Mouse (Mus musculus): ENCODE measurements around the gene Ints11. TPM values are rescaled to one million over a fixed set of nuclear protein-coding genes. Genes with fewer than 3 reads are reported as not detected.

Gene Ints11
- polyA plus RNA-seq, 1 experiment from 2014 or later = 78.6 TPM

DNA sequence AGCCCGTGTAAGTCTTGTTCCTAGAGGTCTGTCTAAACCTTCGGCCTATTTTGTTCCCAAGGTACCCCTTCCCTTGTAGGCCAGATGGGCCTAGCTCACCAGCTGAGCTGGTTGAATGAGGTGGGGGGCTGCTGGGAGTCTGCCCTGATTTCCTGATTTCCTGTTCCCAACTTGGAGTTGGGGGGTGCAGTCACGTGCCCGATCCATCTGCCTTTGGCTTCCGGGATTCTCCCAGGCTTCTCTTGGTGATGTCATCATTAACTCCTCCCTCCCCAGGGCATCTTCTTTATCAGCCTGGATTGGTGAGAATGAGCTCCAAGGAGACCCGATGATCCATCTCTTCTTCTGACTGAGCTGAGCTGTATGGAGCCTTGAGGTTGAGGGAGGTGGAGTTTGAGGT lies 25.9 kb downstream of the Ints11 start:
- ATAC-seq (ENCODE audit: low FRiP score, low read depth) = no peak
- H3K9ac ChIP-seq = peak overlapping the region; percentile 95; the same call in 1 of the 2 replicates
- H3K27me3 ChIP-seq = no peaks in the 10 kb centered on the region
- H3K4me3 ChIP-seq = peak overlapping the region; percentile 87
- WGBS = 19% methylated on average over 6 of the region's 6 CpGs
- peaks cover 38% of the 10 kb centered on the region for H3K36me3 ChIP-seq
- peaks cover 43% of the 10 kb centered on the region for H3K4me1 ChIP-seq (replicated peaks)
- peak overlapping the region; percentile 99 for H3K4me2 ChIP-seq
- no peaks in the 10 kb centered on the region for H3K9me3 ChIP-seq
- peak overlapping the region; percentile 52 for H3K27ac ChIP-seq (replicated peaks)

DNA sequence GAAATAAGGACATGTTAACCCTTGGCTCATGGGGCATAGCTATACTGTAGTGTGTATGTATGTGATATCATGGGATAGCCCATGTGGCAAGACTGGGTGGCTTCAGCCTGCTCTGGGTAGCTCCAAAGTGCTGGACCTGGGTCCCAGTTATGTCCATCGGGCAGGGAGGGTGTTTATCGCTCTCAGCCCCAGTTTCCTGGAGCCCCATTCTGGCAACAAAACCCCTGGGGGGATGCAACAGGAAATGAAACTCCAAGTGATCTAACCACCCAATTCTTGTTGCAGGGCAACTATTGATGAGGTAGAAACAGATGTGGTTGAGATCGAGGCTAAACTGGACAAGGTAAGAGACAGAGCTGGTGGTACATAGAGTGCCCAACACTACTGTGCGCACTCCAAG lies 26.5 kb downstream of the Ints11 start:
- peak overlapping the region; percentile 99 for H3K4me2 ChIP-seq
- H3K27ac ChIP-seq (replicated peaks) = no peak overlapping the region
- H3K27me3 ChIP-seq = no peaks in the 10 kb centered on the region
- ATAC-seq (ENCODE audit: low FRiP score, low read depth) = no peak
- no peak overlapping the region for H3K9ac ChIP-seq
- peaks cover 45% of the 10 kb centered on the region for H3K36me3 ChIP-seq
- H3K9me3 ChIP-seq = no peaks in the 10 kb centered on the region
- H3K4me1 ChIP-seq (replicated peaks) = peaks cover 37% of the 10 kb centered on the region
- H3K4me3 ChIP-seq = 0 out of 2 replicates have a peak overlapping the region, but pooled peaks have one; percentile 87
- 98% methylated on average over 4 of the region's 4 CpGs for WGBS

DNA sequence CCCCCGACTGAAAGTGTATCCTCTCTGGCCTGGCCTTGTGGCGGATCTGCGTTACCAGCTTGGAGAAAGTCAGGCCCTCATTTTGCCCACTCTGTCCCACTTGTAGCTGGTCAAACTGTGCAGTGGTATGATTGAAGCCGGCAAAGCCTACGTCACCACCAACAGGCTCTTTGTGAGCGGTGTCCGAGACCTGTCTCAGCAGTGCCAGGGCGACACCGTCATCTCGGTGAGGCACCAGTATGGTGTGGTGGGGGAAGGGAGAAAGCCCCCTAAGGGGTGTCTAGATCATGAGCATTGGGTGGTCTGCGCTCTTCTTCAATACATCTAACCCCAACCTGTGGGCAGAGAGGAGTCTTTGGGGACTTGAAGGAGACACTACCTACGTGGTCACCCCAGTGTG lies 27.1 kb downstream of the Ints11 start:
- H3K9me3 ChIP-seq = no peaks in the 10 kb centered on the region
- no peak overlapping the region for H3K4me3 ChIP-seq
- H3K4me1 ChIP-seq (replicated peaks) = peaks cover 34% of the 10 kb centered on the region
- peaks cover 51% of the 10 kb centered on the region for H3K36me3 ChIP-seq
- H3K27me3 ChIP-seq = no peaks in the 10 kb centered on the region
- WGBS = 97% methylated on average over 12 of the region's 12 CpGs
- no peak overlapping the region for H3K27ac ChIP-seq (replicated peaks)
- H3K4me2 ChIP-seq = no peak overlapping the region
- no peak overlapping the region for H3K9ac ChIP-seq
- ATAC-seq (ENCODE audit: low FRiP score, low read depth) = no peak

DNA sequence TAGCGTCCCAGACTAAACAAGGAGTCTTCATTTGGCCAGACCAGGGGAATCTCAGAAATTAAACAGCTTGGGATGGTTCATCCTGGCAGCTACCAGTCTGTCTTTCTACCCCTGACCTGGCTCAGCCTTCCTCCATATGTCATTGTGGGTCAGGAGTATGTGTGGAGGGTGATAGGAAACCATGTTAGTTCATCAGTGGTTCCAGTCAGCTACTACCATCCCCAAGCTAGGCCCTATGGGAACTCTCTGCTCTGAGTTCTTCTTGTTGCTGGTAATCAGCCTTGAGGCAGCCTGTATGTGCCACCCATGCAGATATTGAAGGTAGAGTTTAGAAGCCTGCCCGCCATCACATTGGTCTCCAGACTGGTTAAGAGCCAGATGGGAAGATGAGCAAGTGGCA lies 29.0 kb downstream of the Ints11 start:
- Histone ChIP-seq H3K27me3 (no peaks in the 10 kb centered on the region), H3K9me3 (no peaks in the 10 kb centered on the region), H3K36me3 (peaks cover 69% of the 10 kb centered on the region), H3K9ac (no peak overlapping the region), H3K27ac (replicated peaks) (no peak overlapping the region), H3K4me1 (replicated peaks) (peaks cover 28% of the 10 kb centered on the region), H3K4me3 (no peak overlapping the region), H3K4me2 (no peak overlapping the region)
- ATAC-seq (ENCODE audit: low FRiP score, low read depth) = no peak
- 91% methylated on average over 2 of the region's 2 CpGs for WGBS

DNA sequence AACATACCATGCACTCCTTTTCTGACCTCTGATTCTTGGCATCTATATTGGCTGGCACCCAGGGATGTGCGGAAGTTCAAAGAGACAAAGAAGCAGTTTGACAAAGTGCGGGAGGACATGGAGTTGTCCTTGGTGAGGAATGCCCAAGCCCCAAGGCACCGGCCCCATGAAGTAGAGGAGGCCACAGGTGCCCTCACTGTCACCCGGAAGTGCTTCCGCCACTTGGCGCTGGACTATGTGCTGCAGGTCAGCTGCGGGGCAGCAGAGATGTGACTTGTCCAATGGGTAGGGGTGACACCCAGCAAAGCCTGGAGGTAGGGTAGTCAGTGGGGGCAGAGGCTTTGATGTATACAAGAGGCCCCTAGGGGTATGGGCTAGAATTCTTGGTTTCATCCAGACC lies 30.0 kb downstream of the Ints11 start:
- WGBS = 93% methylated on average over 7 of the region's 7 CpGs
- Histone ChIP-seq H3K4me3 (no peak overlapping the region), H3K4me1 (replicated peaks) (peaks cover 17% of the 10 kb centered on the region), H3K9me3 (no peaks in the 10 kb centered on the region), H3K27ac (replicated peaks) (no peak overlapping the region), H3K9ac (no peak overlapping the region), H3K27me3 (no peaks in the 10 kb centered on the region), H3K4me2 (no peak overlapping the region), H3K36me3 (peaks cover 80% of the 10 kb centered on the region)
- no peak for ATAC-seq (ENCODE audit: low FRiP score, low read depth)

DNA sequence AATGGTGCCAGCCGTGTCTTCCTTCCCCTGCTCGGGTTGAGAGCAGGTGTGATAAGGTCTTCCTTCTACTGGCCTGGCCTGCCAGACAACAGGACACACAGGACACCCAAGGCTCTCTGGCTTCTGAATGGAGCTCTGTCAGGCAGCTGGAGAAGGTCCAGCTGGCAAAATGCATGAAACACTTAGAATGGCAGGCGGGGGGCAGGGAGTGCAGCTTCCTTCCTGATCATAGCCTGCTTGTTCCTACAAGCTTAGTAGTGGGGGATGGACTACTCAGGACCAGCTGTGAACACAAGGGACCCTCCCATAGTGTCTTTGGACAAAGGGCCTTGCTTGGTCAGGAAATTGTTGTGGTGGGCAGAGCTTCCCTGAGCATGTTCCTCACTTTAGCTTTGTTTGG lies 31.9 kb downstream of the Ints11 start:
- no peak overlapping the region for H3K4me2 ChIP-seq
- H3K36me3 ChIP-seq = peaks cover 93% of the 10 kb centered on the region
- H3K4me1 ChIP-seq (replicated peaks) = no peaks in the 10 kb centered on the region
- 77% methylated on average over 3 of the region's 3 CpGs for WGBS
- no peak overlapping the region for H3K4me3 ChIP-seq
- no peak overlapping the region for H3K27ac ChIP-seq (replicated peaks)
- H3K9me3 ChIP-seq = no peaks in the 10 kb centered on the region
- no peaks in the 10 kb centered on the region for H3K27me3 ChIP-seq
- peak; percentile 39; the same call in 1 of the 2 replicates for ATAC-seq (ENCODE audit: low FRiP score, low read depth)
- no peak overlapping the region for H3K9ac ChIP-seq

DNA sequence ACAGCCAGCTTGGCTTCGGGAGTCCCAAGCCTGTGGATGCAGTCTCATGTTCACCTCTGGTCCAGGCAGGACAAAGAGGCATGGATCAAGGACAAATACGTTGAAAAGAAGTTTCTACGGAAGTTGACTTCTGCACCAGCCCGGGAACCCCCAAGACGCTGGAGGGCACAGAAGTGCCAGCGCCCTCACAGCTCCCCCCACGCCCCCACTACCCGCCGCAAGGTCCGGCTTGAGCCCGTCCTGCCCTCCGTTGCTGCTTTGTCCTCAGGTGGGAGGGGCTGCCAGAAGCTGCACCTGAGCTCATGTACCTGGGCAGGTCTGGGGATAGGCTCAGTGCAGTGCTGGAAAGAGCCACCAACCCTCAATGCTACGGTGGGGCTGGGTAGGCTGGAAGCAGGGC lies 33.9 kb downstream of the Ints11 start:
- 96% methylated on average over 13 of the region's 13 CpGs for WGBS
- no peak for ATAC-seq (ENCODE audit: low FRiP score, low read depth)

DNA sequence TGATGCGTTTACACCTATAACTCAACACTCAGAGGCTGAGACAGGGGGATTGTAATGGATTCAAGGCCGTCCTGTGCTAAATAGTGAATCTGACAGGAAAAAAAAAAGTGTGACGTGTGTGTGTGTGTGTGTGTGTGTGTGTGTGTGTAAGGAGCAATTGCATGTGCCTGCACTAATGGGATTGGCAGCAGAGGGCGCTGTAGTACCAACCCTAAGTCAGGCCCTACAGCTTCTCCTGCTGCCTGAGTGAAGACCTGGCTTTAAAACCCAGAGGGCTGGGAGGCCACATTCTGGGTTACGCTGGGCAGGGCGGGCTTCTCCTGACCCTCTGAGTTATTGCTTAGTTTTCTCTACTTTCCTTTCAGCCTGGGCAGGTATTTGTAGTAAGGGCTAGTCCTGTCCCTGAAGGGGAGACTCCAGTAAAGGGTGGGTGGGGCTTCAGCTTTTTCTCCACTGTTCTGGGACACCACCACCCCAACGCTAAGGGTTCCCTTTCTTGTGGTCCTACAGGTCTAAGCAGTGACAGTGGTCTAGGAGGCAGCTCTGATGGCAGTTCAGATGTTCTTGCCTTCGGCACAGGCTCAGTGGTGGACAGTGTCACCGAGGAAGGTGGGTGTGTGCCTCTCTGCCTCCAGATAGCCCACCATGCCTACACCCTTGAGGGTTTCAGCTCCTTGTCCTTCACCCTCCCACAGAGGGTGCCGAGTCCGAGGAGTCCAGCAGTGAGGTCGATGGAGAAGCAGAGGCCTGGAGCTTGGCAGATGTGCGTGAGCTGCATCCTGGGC lies 35.2 kb downstream of the Ints11 start:
- no peaks in the 10 kb centered on the region for H3K27me3 ChIP-seq
- no peak overlapping the region for H3K4me2 ChIP-seq
- no peak overlapping the region for H3K4me3 ChIP-seq
- H3K36me3 ChIP-seq = peaks cover 77% of the 10 kb centered on the region
- H3K9me3 ChIP-seq = no peaks in the 10 kb centered on the region
- ATAC-seq (ENCODE audit: low FRiP score, low read depth) = no peak
- WGBS = 93% methylated on average over 13 of the region's 13 CpGs
- H3K4me1 ChIP-seq (replicated peaks) = no peaks in the 10 kb centered on the region
- no peak overlapping the region for H3K27ac ChIP-seq (replicated peaks)
- no peak overlapping the region for H3K9ac ChIP-seq

More for the DNA sequence above, 33.9 kb downstream of the Ints11 start:
- Histone ChIP-seq H3K27me3 (no peaks in the 10 kb centered on the region), H3K9ac (no peak overlapping the region), H3K36me3 (peaks cover 89% of the 10 kb centered on the region), H3K9me3 (no peaks in the 10 kb centered on the region), H3K4me3 (no peak overlapping the region), H3K27ac (replicated peaks) (no peak overlapping the region), H3K4me2 (no peak overlapping the region), H3K4me1 (replicated peaks) (no peaks in the 10 kb centered on the region)

DNA sequence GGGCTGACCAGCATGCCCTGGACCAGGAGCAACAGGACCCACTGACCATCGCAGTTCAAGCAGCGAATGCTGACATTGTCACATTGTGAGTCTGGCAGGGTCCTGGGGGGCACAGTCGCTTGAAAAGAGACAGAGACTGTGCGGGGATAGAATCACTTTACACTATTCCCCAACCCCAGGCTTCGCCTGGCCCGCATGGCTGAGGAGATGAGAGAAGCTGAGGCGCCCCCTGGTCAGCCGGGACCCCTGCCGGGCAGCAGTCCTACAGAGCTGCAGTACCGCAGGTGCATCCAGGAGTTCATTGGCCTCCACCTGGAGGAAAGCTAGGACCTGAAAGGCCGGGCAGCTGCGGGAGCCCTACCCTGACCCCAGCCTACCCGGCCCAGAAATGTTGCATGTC lies 36.3 kb downstream of the Ints11 start:
- H3K27ac ChIP-seq (replicated peaks) = no peak overlapping the region
- no peak overlapping the region for H3K9ac ChIP-seq
- H3K9me3 ChIP-seq = no peaks in the 10 kb centered on the region
- ATAC-seq (ENCODE audit: low FRiP score, low read depth) = no peak
- H3K4me3 ChIP-seq = no peak overlapping the region
- peaks cover 65% of the 10 kb centered on the region for H3K36me3 ChIP-seq
- no peaks in the 10 kb centered on the region for H3K4me1 ChIP-seq (replicated peaks)
- no peaks in the 10 kb centered on the region for H3K27me3 ChIP-seq
- H3K4me2 ChIP-seq = no peak overlapping the region
- 88% methylated on average over 13 of the region's 13 CpGs for WGBS

DNA sequence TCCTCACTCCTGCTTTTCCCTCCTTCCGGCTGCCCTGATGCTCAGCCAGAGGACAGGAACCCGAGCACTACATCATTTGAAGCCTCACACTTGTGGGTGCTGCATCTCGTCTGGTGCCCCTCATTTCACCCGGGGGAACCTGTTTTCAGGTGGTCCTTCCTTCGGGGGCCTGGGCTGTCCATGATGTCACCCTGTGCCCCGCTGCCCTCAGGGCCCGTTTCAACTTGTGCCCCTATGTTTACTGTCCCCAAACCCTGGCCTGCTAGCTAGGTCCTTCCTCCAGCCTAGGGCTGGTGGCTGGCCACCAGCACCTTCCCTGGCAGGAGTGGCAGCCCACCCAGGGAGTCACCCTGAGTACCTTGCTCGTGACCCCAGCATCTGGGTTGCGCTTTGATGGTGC lies 36.8 kb downstream of the Ints11 start:
- WGBS = 88% methylated on average over 9 of the region's 9 CpGs
- ATAC-seq (ENCODE audit: low FRiP score, low read depth) = no peak
- no peak overlapping the region for H3K4me3 ChIP-seq
- H3K27ac ChIP-seq (replicated peaks) = no peak overlapping the region
- peaks cover 61% of the 10 kb centered on the region for H3K36me3 ChIP-seq
- H3K4me1 ChIP-seq (replicated peaks) = no peaks in the 10 kb centered on the region
- H3K9ac ChIP-seq = no peak overlapping the region
- H3K9me3 ChIP-seq = no peaks in the 10 kb centered on the region
- H3K27me3 ChIP-seq = no peaks in the 10 kb centered on the region
- no peak overlapping the region for H3K4me2 ChIP-seq

DNA sequence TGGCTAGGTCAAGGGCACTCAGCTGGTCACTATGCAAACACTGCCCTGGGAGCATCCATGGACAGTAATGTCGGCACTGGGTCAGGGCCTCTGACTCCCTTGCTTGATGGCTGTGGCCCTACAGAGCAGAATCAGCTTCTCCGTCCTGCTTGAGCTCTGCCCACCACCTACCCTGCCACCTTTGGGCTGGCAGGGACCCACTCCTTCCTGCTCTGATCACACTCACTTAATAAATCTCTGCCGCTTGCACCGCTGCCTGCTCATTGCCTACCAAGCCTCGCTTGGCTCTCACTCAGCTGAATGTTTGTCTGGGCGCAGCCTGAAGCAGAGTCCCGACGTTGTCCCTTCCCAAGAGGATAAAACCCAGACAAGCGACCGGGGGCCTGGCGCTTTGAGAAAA lies 37.7 kb downstream of the Ints11 start:
- Histone ChIP-seq H3K9ac (no peak overlapping the region), H3K27me3 (no peaks in the 10 kb centered on the region), H3K36me3 (peaks cover 52% of the 10 kb centered on the region), H3K9me3 (no peaks in the 10 kb centered on the region), H3K4me1 (replicated peaks) (no peaks in the 10 kb centered on the region), H3K4me2 (no peak overlapping the region), H3K27ac (replicated peaks) (no peak overlapping the region), H3K4me3 (no peak overlapping the region)
- WGBS = 84% methylated on average over 11 of the region's 11 CpGs
- no peak for ATAC-seq (ENCODE audit: low FRiP score, low read depth)

DNA sequence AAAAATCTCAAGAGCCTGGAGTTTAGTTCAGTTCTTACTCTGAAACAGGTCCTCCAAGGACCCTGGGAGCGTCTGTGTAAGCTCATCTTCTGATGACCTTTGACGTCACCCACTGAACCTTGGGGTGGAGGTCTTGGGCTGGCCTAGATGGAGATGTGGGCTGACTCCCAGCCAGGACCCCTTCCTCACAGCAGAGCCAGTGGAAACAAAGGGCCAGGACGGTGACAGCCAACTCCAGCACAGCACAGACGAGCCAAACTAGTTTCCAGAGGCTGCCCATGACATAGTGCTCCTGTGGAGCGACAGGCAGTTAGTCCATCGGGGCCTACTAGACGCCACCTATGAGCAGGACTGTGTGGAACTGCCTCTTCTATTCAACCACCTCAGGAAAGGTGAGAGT lies 38.9 kb downstream of the Ints11 start:
- no peak overlapping the region for H3K4me3 ChIP-seq
- no peaks in the 10 kb centered on the region for H3K9me3 ChIP-seq
- no peak for ATAC-seq (ENCODE audit: low FRiP score, low read depth)
- H3K9ac ChIP-seq = no peak overlapping the region
- no peaks in the 10 kb centered on the region for H3K4me1 ChIP-seq (replicated peaks)
- no peaks in the 10 kb centered on the region for H3K27me3 ChIP-seq
- 80% methylated on average over 7 of the region's 7 CpGs for WGBS
- peaks cover 39% of the 10 kb centered on the region for H3K36me3 ChIP-seq
- no peak overlapping the region for H3K4me2 ChIP-seq
- H3K27ac ChIP-seq (replicated peaks) = no peak overlapping the region

DNA sequence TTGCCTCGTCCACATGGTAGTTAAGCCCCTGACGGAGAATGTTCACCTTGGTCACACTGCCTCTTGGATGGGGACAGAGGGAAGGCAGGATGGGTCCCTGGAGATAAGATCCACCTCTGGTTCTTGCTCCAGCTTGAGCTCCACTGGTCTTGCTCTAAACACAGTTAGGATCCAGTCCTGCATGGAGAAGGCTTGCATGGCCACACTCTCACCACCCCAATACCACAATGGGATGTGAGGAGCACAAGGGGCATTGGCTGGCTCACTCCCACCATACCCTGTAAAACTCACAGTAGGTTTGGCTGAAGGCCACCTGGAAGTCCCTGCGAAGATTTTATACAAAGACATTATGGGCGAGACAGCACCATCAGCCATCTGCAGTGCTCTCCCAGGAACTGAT lies 39.4 kb downstream of the Ints11 start:
- H3K36me3 ChIP-seq = peaks cover 34% of the 10 kb centered on the region
- WGBS = 94% methylated on average over 4 of the region's 4 CpGs
- H3K4me2 ChIP-seq = no peak overlapping the region
- H3K9me3 ChIP-seq = no peaks in the 10 kb centered on the region
- H3K9ac ChIP-seq = no peak overlapping the region
- no peaks in the 10 kb centered on the region for H3K27me3 ChIP-seq
- H3K27ac ChIP-seq (replicated peaks) = no peak overlapping the region
- no peak for ATAC-seq (ENCODE audit: low FRiP score, low read depth)
- no peaks in the 10 kb centered on the region for H3K4me1 ChIP-seq (replicated peaks)
- H3K4me3 ChIP-seq = no peak overlapping the region
